Mouse (Mus musculus) cerebellum, adult 2 months (tissue): Measurements from ENCODE around the gene Zfp820. TPM values are rescaled to one million over a fixed set of nuclear protein-coding genes. Genes with fewer than 3 reads are reported as not detected.
A peak's percentile ranks its signal among the peaks of the same experiment; 100 is the strongest.
"Not testable (repeated sequence)": the region's sequence is repeated elsewhere in the genome, so short reads cannot be mapped to it uniquely, and the experiment has no call there.

Experiments used
- DNase-seq, 2 experiments: peaks; one replicate each; pipeline ENCODE4 v3.0.0; 2021
- H3K27ac ChIP-seq: fragments of 200-500 bp; 2 replicates; pipeline ENCODE4 v1.5.1; 2012; ENCODE audit warnings: low read length, control low read depth, inconsistent platforms; ENCODE audit not compliant: insufficient read depth
- H3K27me3 ChIP-seq: fragments of 200-500 bp; 2 replicates; pipeline ENCODE4 v1.6.1; 2012; ENCODE audit warnings: inconsistent platforms, mild to moderate bottlenecking, low read length, moderate library complexity; ENCODE audit not compliant: control insufficient read depth, insufficient read depth
- H3K4me1 ChIP-seq: fragments of 200-500 bp; 2 replicates; pipeline ENCODE4 v1.6.1; 2011; ENCODE audit warnings: low read length; ENCODE audit not compliant: control insufficient read depth, insufficient read depth
- H3K4me3 ChIP-seq: fragments of 200-500 bp; replicated peaks from 2 replicates; pipeline ENCODE3; 2011; ENCODE audit warnings: mild to moderate bottlenecking, low read depth, low read length, control low read depth; ENCODE audit not compliant: insufficient read depth
- CTCF ChIP-seq: fragments of 200-500 bp; IDR thresholded peaks from 2 replicates; pipeline ENCODE4 v1.5.1; 2011; ENCODE audit warnings: low read depth, mild to moderate bottlenecking, control low read depth, low read length, moderate library complexity, borderline replicate concordance; ENCODE audit not compliant: insufficient read depth
- POLR2A ChIP-seq: fragments of 200-500 bp; IDR thresholded peaks from 2 replicates; pipeline ENCODE4 v1.6.1; 2011; ENCODE audit warnings: low read length, control low read depth, borderline replicate concordance; ENCODE audit not compliant: insufficient read depth
- WGBS: fragments of 180-500 bp; shearing (Covaris S2); methylation state at CpG from one replicate; pipeline ENCODE4 v1.1.7; 2018; 5-methylcytosine and 5-hydroxymethylcytosine counted together
- polyA plus RNA-seq: library from polyadenylated mRNA; depleted of rRNA; stranded (reverse); fragments of >200 nt; gene quantifications from 2 replicates; pipeline ENCODE4 v1.2.3, GENCODE M21; 2012; rRNA removed

Zfp820 gene
- 0.39 and 0.43 TPM in 2 replicates for polyA plus RNA-seq

GRCm38 (mm10) chr17:21845545-21846321 lies at the start of gene Zfp820:
TSS of gene Zfp820 (minus strand) at chr17:21845772.
- TF ChIP-seq POLR2A, result no peak
- TF ChIP-seq CTCF, result no peak
- Histone ChIP-seq H3K27me3 (no peaks in the 10 kb centered on the region), H3K27ac (no peak within 1 kb of the TSS), H3K4me1 (no peaks in the 10 kb centered on the region), H3K4me3 (no peak within 1 kb of the TSS)
- 4% methylated on average over 22 of the region's 22 CpGs for WGBS
- DNase-seq, result peak; percentile 10 to 15

GRCm38 (mm10) chr17:21871256-21871655 lies 25.7 kb upstream of the Zfp820 start:
- no peak for DNase-seq
- Histone ChIP-seq H3K27ac (no peak overlapping the region), H3K27me3 (no peaks in the 10 kb centered on the region), H3K4me1 (no peaks in the 10 kb centered on the region), H3K4me3 (no peak overlapping the region)
- WGBS, result 84% methylated on average over 1 of the region's 1 CpGs
- no peak for TF ChIP-seq CTCF
- no peak for TF ChIP-seq POLR2A

DNA sequence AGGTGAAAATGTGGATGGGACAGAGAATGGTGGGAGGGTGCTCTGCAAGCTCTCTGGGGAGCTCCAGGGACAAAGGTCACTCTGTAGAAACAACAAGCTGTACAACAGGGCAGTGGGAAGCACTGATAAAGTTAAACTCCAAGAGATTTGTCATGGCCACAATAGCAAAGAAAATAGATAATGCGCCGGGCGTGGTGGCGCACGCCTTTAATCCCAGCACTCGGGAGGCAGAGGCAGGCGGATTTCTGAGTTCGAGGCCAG lies 680 bp upstream of the Zfp820 start:
- WGBS, result 93% methylated on average over 8 of the region's 8 CpGs
- H3K4me1 ChIP-seq, H3K4me3 ChIP-seq, H3K27me3 ChIP-seq, DNase-seq, H3K27ac ChIP-seq: not testable (repeated sequence)

- Histone ChIP-seq H3K4me1 (no peaks in the 10 kb centered on the region), H3K4me3 (no peak overlapping the region), H3K27ac (no peak overlapping the region), H3K27me3 (no peaks in the 10 kb centered on the region)
- no peak for DNase-seq
- TF ChIP-seq POLR2A (no peak), CTCF (no peak)
- 55% methylated on average over 2 of the region's 2 CpGs for WGBS
Observed at GRCm38 (mm10) chr17:21838510-21838909, 7.1 kb downstream of the Zfp820 start.

- H3K4me1 ChIP-seq, H3K27me3 ChIP-seq, H3K4me3 ChIP-seq, DNase-seq, H3K27ac ChIP-seq: not testable (repeated sequence)
- WGBS, result 51% methylated on average over 19 of the region's 19 CpGs
Observed at GRCm38 (mm10) chr17:21801373-21801772, 44.2 kb downstream of the Zfp820 start.

GRCm38 (mm10) chr17:21792256-21792655 lies 53.3 kb downstream of the Zfp820 start:
- H3K27me3 ChIP-seq, result no peaks in the 10 kb centered on the region
- H3K27ac ChIP-seq, result no peak overlapping the region
- H3K4me3 ChIP-seq, result no peak overlapping the region
- 81% methylated on average over 4 of the region's 4 CpGs for WGBS
- TF ChIP-seq POLR2A (no peak), CTCF (no peak)
- DNase-seq, result no peak
- H3K4me1 ChIP-seq, result no peaks in the 10 kb centered on the region

- 92% methylated on average over 2 of the region's 2 CpGs for WGBS
- no peaks in the 10 kb centered on the region for H3K4me1 ChIP-seq
- H3K27me3 ChIP-seq, result no peaks in the 10 kb centered on the region
- H3K27ac ChIP-seq, result no peak overlapping the region
- H3K4me3 ChIP-seq, result no peak overlapping the region
- DNase-seq, result no peak
- no peak for TF ChIP-seq CTCF
- no peak for TF ChIP-seq POLR2A
Observed at GRCm38 (mm10) chr17:21770336-21770735, 75.2 kb downstream of the Zfp820 start.

Other genes starting within 250 kb of the Zfp820 start
- 6.5 and 7.3 TPM in 2 replicates for gene Zfp983, start 195.1 kb downstream of the Zfp820 start, polyA plus RNA-seq
- 5.3 and 5.5 TPM in 2 replicates for gene Gm10226, start 153.9 kb downstream of the Zfp820 start, polyA plus RNA-seq
- gene Zfp760, start 138.0 kb downstream of the Zfp820 start, polyA plus RNA-seq, result 9.7 and 10.1 TPM in 2 replicates
- gene Zfp229, start 115.0 kb downstream of the Zfp820 start, polyA plus RNA-seq, result 3.8 and 4.6 TPM in 2 replicates
- gene Zfp995, start 64.2 kb upstream of the Zfp820 start, polyA plus RNA-seq, result 2.2 and 2.7 TPM in 2 replicates
- 7.8 and 9.2 TPM in 2 replicates for gene Zfp942, start 116.7 kb upstream of the Zfp820 start, polyA plus RNA-seq
- 14.1 and 14.6 TPM in 2 replicates for gene Zfp943, start 116.8 kb upstream of the Zfp820 start, polyA plus RNA-seq